Mouse (Mus musculus) bone marrow, adult 2 months (tissue): ENCODE measurements around the gene Prickle4. TPM values are rescaled to one million over a fixed set of nuclear protein-coding genes. Genes with fewer than 3 reads are reported as not detected.

Source experiments
- H3K27ac ChIP-seq: fragments of 200-500 bp; 2 replicates; pipeline ENCODE4 v1.5.1; 2012; ENCODE audit warnings: low read depth, mild to moderate bottlenecking, control low read depth, inconsistent platforms, low read length; ENCODE audit not compliant: control insufficient read depth, poor library complexity, insufficient read depth
- H3K4me1 ChIP-seq: fragments of 200-500 bp; 2 replicates; pipeline ENCODE4 v1.6.1; 2011; ENCODE audit warnings: low read length; ENCODE audit not compliant: control insufficient read depth, insufficient read depth
- H3K4me3 ChIP-seq: fragments of 200-500 bp; replicated peaks from 2 replicates; pipeline ENCODE3; 2011; ENCODE audit warnings: mild to moderate bottlenecking, low read depth, low read length, control low read depth; ENCODE audit not compliant: control insufficient read depth
- CTCF ChIP-seq: fragments of 200-500 bp; IDR thresholded peaks from 2 replicates; pipeline ENCODE4 v1.5.1; 2011; ENCODE audit warnings: low read length, control low read depth; ENCODE audit not compliant: control insufficient read depth, insufficient read depth
- POLR2A ChIP-seq: fragments of 200-500 bp; IDR thresholded peaks from 2 replicates; pipeline ENCODE4 v1.6.1; 2011; ENCODE audit warnings: low read depth, mild to moderate bottlenecking, control low read depth, low read length, borderline replicate concordance; ENCODE audit not compliant: control insufficient read depth
- WGBS: fragments of 180-500 bp; shearing (Covaris S2); methylation state at CpG from one replicate; pipeline ENCODE4 v1.1.7; 2018; 5-methylcytosine and 5-hydroxymethylcytosine counted together
- polyA plus RNA-seq: library from polyadenylated mRNA; stranded (reverse); fragments of >200 nt; gene quantifications from 2 replicates; pipeline ENCODE4 v1.2.4, GENCODE M21; 2011; ENCODE audit warnings: low replicate concordance; ENCODE audit not compliant: missing spikeins, insufficient read depth, insufficient read length

The Prickle4 gene
- polyA plus RNA-seq, 1 experiment, result not detected

- 2% methylated on average over 58 of the region's 58 CpGs for WGBS
- peak within 1 kb of the TSS; percentile 84 for H3K27ac ChIP-seq
- H3K4me3 ChIP-seq, result peak within 1 kb of the TSS; percentile 91
- TF ChIP-seq CTCF, result no peak
- no peak; the same call in 1 of the 2 replicates for TF ChIP-seq POLR2A
- no peaks in the 10 kb centered on the region; the same call in 1 of the 2 replicates for H3K4me1 ChIP-seq
These were observed 5.6 kb downstream of the Prickle4 start, which contains the start of gene Frs3 for GRCm38 (mm10) chr17:47688608-47689575. Gene Frs3, plus strand, starts transcription at chr17:47689030.

- Histone ChIP-seq H3K27ac (peak within 1 kb of the TSS; percentile 84), H3K4me3 (peak within 1 kb of the TSS; percentile 91), H3K4me1 (no peaks in the 10 kb centered on the region; the same call in 1 of the 2 replicates)
- 2% methylated on average over 9 of the region's 9 CpGs for WGBS
- TF ChIP-seq POLR2A, result no peak
- TF ChIP-seq CTCF, result no peak
These were observed 6.3 kb downstream of the Prickle4 start, which contains the start of gene Tomm6 for GRCm38 (mm10) chr17:47688344-47688607. Gene Tomm6, minus strand, starts transcription at chr17:47688386.

GRCm38 (mm10) chr17:47687409-47688343 is 6.9 kb downstream of the Prickle4 start:
- Histone ChIP-seq H3K4me3 (peak overlapping the region; percentile 91), H3K27ac (peak overlapping the region; percentile 84), H3K4me1 (no peaks in the 10 kb centered on the region; the same call in 1 of the 2 replicates)
- TF ChIP-seq POLR2A (peak; percentile 85; the same call in 1 of the 2 replicates), CTCF (no peak)
- under 1% methylated on average over 70 of the region's 70 CpGs for WGBS

- WGBS, result 66% methylated on average over 4 of the region's 4 CpGs
- Histone ChIP-seq H3K27ac (no peak overlapping the region), H3K4me3 (no peak overlapping the region), H3K4me1 (no peaks in the 10 kb centered on the region; the same call in 1 of the 2 replicates)
- TF ChIP-seq POLR2A, result no peak
- no peak for TF ChIP-seq CTCF
These were observed 11.7 kb downstream of the Prickle4 start for GRCm38 (mm10) chr17:47682836-47683235.

- WGBS, result 96% methylated on average over 5 of the region's 5 CpGs
- no peak overlapping the region for H3K4me3 ChIP-seq
These were observed 15.8 kb downstream of the Prickle4 start for GRCm38 (mm10) chr17:47678702-47679101.

GRCm38 (mm10) chr17:47678238-47678637 is 16.3 kb downstream of the Prickle4 start:
- no peak overlapping the region for H3K4me3 ChIP-seq
- H3K27ac ChIP-seq, result no peak overlapping the region
- TF ChIP-seq CTCF, result no peak
- TF ChIP-seq POLR2A, result no peak
- H3K4me1 ChIP-seq, result peaks cover 1% of the 10 kb centered on the region; the same call in 1 of the 2 replicates
- 91% methylated on average over 5 of the region's 5 CpGs for WGBS

More at GRCm38 (mm10) chr17:47678702-47679101, 15.8 kb downstream of the Prickle4 start:
- H3K27ac ChIP-seq, result no peak overlapping the region
- peaks cover 1% of the 10 kb centered on the region; the same call in 1 of the 2 replicates for H3K4me1 ChIP-seq
- TF ChIP-seq CTCF (no peak), POLR2A (no peak)

- Histone ChIP-seq H3K4me3 (no peak overlapping the region), H3K27ac (no peak overlapping the region), H3K4me1 (peaks cover 1% of the 10 kb centered on the region; the same call in 1 of the 2 replicates)
- TF ChIP-seq POLR2A (no peak), CTCF (peak; percentile 49)
- WGBS, result 33% methylated on average over 9 of the region's 9 CpGs
These were observed 18.0 kb downstream of the Prickle4 start for GRCm38 (mm10) chr17:47676581-47676980.
